ENCODE assay signal across 9 mouse cellular contexts in the genomic region with DNA sequence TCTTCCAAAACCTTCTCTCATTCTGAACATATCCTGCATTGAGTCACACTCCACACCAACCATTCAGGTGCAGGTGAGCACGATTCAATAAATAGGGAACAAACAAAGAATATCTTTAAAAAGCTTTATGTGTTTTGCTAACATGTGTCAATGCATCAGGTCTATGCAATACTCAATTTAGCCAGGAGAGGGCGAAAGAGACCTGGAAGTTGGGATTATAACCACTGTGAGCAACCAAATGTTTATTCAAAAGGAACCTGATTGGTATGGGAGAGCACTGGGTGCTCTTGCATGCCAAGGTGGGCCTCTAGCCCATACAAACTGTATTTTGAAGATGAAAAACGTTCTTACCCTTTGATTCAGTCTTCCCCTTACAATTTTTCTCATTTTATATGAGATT. TPM values are rescaled to one million over a fixed set of nuclear protein-coding genes. Genes with fewer than 3 reads are reported as not detected.
A peak's percentile ranks its signal among the peaks of the same experiment; 100 is the strongest.
DNase-seq lines count a peak whose midpoint lies in the region; ATAC-seq and TF ChIP-seq lines count a peak whose summit lies in the region.
"Had no signal": no experiment of that assay in that cellular context is flagged by ENCODE, and none has a peak within 500 bp of the region (broad histone marks: within the 10 kb centered on the region; RNA-seq: fewer than 3 reads in every experiment).

No protein-coding gene starts in this region.

- 6% methylated on average over 3 of the region's 3 CpGs for WGBS in kidney, embryonic 14.5 days

- H3K36me3 ChIP-seq in kidney, embryonic 14.5 days (ENCODE audit: control insufficient read depth, insufficient read depth, low read length), result no peaks in the 10 kb centered on the region

- no peak overlapping the region for H3K4me3 ChIP-seq in kidney, embryonic 14.5 days (ENCODE audit: low read length)
- H3K4me3 ChIP-seq: myocyte had no signal

- DNase-seq in kidney, adult 18-20 months, result peak; percentile 53
- DNase-seq in Patski (ENCODE audit: low read depth, low spot score), result peak; percentile 15
- DNase-seq in cerebellum, postnatal 25 days, result peak; percentile 45 to 78
- DNase-seq in layer of hippocampus, postnatal 25 days (ENCODE audit: extremely low spot score in 1 of 2, low spot score in 1 of 2), result peak; percentile 36 to 76
- DNase-seq in naive thymus-derived CD4-positive, alpha-beta T cell, adult 2 months (ENCODE audit: low read depth), result peak; percentile 80
- DNase-seq in thymus, postnatal 25 days, result peak; percentile 61

- CTCF ChIA-PET in Patski (lab: Charles Lee), result no interaction called here

- H3K4me1 ChIP-seq in kidney, embryonic 14.5 days (ENCODE audit: control insufficient read depth, insufficient read depth, low read length), result no peaks in the 10 kb centered on the region

- H3K27me3 ChIP-seq in kidney, embryonic 14.5 days (ENCODE audit: control insufficient read depth, insufficient read depth, low read length), result no peaks in the 10 kb centered on the region
- peaks cover 3% of the 10 kb centered on the region for H3K27me3 ChIP-seq in Patski

- H3K9me3 ChIP-seq in kidney, embryonic 14.5 days (ENCODE audit: control insufficient read depth, low read length), result no peaks in the 10 kb centered on the region

- ATAC-seq in kidney, embryonic 14.5 days (ENCODE audit: low FRiP score, low TSS enrichment), result no peak
- ATAC-seq in Patski, result no peak
- ATAC-seq in granulocyte monocyte progenitor cell, adult 5-6 weeks (replicated peaks; ENCODE audit: poor library complexity, severe bottlenecking), result peak; percentile 67

- H3K27ac ChIP-seq in kidney, embryonic 14.5 days (ENCODE audit: low read depth, low read length), result no peak overlapping the region

- in situ Hi-C loops in Patski (cut with MboI; ENCODE audit: low pct_unique_long_range_greater_than_20kb), result no loop called here

- H3K9ac ChIP-seq in kidney, embryonic 14.5 days (ENCODE audit: low read depth, low read length), result no peak overlapping the region

- POLR2A ChIA-PET in Patski (lab: Charles Lee), result no interaction called here

- H3K4me2 ChIP-seq in kidney, embryonic 14.5 days (replicated peaks; ENCODE audit: low read depth, low read length), result no peak overlapping the region

- peak; percentile 76 for TF ChIP-seq CTCF in Patski (IDR thresholded peaks at IDR 0.05)

RNA-seq across cellular contexts. Expression of gene Gm14597, which starts 1.8 kb away (rescaled TPM):
- polyA plus RNA-seq in kidney, embryonic 14.5 days (2014; fragmentation: Nextera tagmentation; extraction: Ambion mirVana), result not detected in 2 replicates
- polyA plus RNA-seq in Patski (2021), result not detected
- total RNA-seq in granulocyte monocyte progenitor cell, adult 5-6 weeks (2014; fragmentation: Nextera tagmentation), result not detected in 2 replicates
- total RNA-seq in granulocyte monocyte progenitor cell, adult 5-6 weeks (2017), result not detected in 2 replicates
- total RNA-seq in layer of hippocampus, postnatal 25 days (2021), result not detected
- polyA plus RNA-seq: myocyte had no signal

RNA-seq across cellular contexts. Expression of gene Rtl8c, which starts 2.7 kb away (rescaled TPM):
- 58.7 and 71.4 TPM in 2 replicates for polyA plus RNA-seq in kidney, embryonic 14.5 days (2014; fragmentation: Nextera tagmentation; extraction: Ambion mirVana)
- 0.22 TPM for polyA plus RNA-seq in Patski (2021)
- total RNA-seq in granulocyte monocyte progenitor cell, adult 5-6 weeks (2014; fragmentation: Nextera tagmentation), result 4.5 and 15.6 TPM in 2 replicates
- 0.46 and 1.8 TPM in 2 replicates for total RNA-seq in granulocyte monocyte progenitor cell, adult 5-6 weeks (2017)
- 100 to 1,000 TPM; 149 to 204 TPM for total RNA-seq in layer of hippocampus, postnatal 25 days (2021)

RNA-seq across cellular contexts. Expression of gene Rtl8a, which starts 32.9 kb away (rescaled TPM):
- 73.2 and 78.7 TPM in 2 replicates for polyA plus RNA-seq in kidney, embryonic 14.5 days (2014; fragmentation: Nextera tagmentation; extraction: Ambion mirVana)
- 74.9 TPM for polyA plus RNA-seq in Patski (2021)
- 7.7 and 12.6 TPM in 2 replicates for total RNA-seq in granulocyte monocyte progenitor cell, adult 5-6 weeks (2014; fragmentation: Nextera tagmentation)
- 3.2 and 5.5 TPM in 2 replicates for total RNA-seq in granulocyte monocyte progenitor cell, adult 5-6 weeks (2017)
- total RNA-seq in layer of hippocampus, postnatal 25 days (2021), result 100 to 1,000 TPM; 199 to 276 TPM

RNA-seq across cellular contexts. Expression of gene Rtl8b, which starts 59.6 kb away (rescaled TPM):
- 58.9 and 71.0 TPM in 2 replicates for polyA plus RNA-seq in kidney, embryonic 14.5 days (2014; fragmentation: Nextera tagmentation; extraction: Ambion mirVana)
- 29.4 TPM for polyA plus RNA-seq in Patski (2021)
- 14.0 and 17.1 TPM in 2 replicates for total RNA-seq in granulocyte monocyte progenitor cell, adult 5-6 weeks (2014; fragmentation: Nextera tagmentation)
- total RNA-seq in granulocyte monocyte progenitor cell, adult 5-6 weeks (2017), result 2.8 and 3.4 TPM in 2 replicates
- total RNA-seq in layer of hippocampus, postnatal 25 days (2021), result 100 to 1,000 TPM; 193 to 216 TPM

Comparison
In these comparisons a context has a peak if more than half of its experiments do, and no peak if none do; other contexts are left out.
1. DNase-seq: peak in every context shown above with its lines; median percentile 80 in naive thymus-derived CD4-positive, alpha-beta T cell, adult 2 months; 62 in cerebellum, postnatal 25 days; 61 in thymus, postnatal 25 days; 56 in layer of hippocampus, postnatal 25 days; 53 in kidney, adult 18-20 months; 15 in Patski.
2. RNA of gene Rtl8c, which starts 2.7 kb away (total RNA-seq): 149 to 204 TPM in layer of hippocampus, postnatal 25 days; 0.46 to 15.6 TPM in granulocyte monocyte progenitor cell, adult 5-6 weeks; every median in the first group is over 4 times any median in the second.
3. RNA of gene Rtl8a, which starts 32.9 kb away (total RNA-seq): 199 to 276 TPM in layer of hippocampus, postnatal 25 days; 3.2 to 12.6 TPM in granulocyte monocyte progenitor cell, adult 5-6 weeks; every median in the first group is over 10 times any median in the second.